Mouse (Mus musculus): ENCODE measurements around the gene Wdr43. TPM values are rescaled to one million over a fixed set of nuclear protein-coding genes. Genes with fewer than 3 reads are reported as not detected.
"Not testable (repeated sequence)": the region's sequence is repeated elsewhere in the genome, so short reads cannot be mapped to it uniquely, and the experiment has no call there.

Wdr43 gene
- polyA plus RNA-seq, 1 experiment from 2014 or later = 57.0 TPM

- Histone ChIP-seq H3K9me3 (ENCODE audit: control insufficient read depth, low read length) (no peaks in the 10 kb centered on the region), H3K4me1 (ENCODE audit: control insufficient read depth, insufficient read depth, low read length) (no peaks in the 10 kb centered on the region), H3K9ac (replicated peaks; ENCODE audit: low read length) (no peak overlapping the region), H3K27ac (replicated peaks; ENCODE audit: low read depth, low read length) (no peak overlapping the region), H3K27me3 (ENCODE audit: control insufficient read depth, insufficient read depth, low read length) (no peaks in the 10 kb centered on the region), H3K4me2 (ENCODE audit: low read length) (no peak overlapping the region), H3K36me3 (ENCODE audit: control insufficient read depth, insufficient read depth, low read length) (peaks cover 73% of the 10 kb centered on the region), H3K4me3 (replicated peaks; ENCODE audit: low read depth, low read length) (no peak overlapping the region)
- DNase-seq (no peak), ATAC-seq (ENCODE audit: low FRiP score, low TSS enrichment) (no peak)
- 91% methylated on average over 10 of the region's 10 CpGs for WGBS
Measured at GRCm38 (mm10) chr17:71631806-71632205, 16.1 kb downstream of the Wdr43 start.

- Histone ChIP-seq H3K9me3 (ENCODE audit: control insufficient read depth, low read length) (no peaks in the 10 kb centered on the region), H3K4me3 (replicated peaks; ENCODE audit: low read depth, low read length) (no peak overlapping the region), H3K4me1 (ENCODE audit: control insufficient read depth, insufficient read depth, low read length) (no peaks in the 10 kb centered on the region), H3K27me3 (ENCODE audit: control insufficient read depth, insufficient read depth, low read length) (no peaks in the 10 kb centered on the region), H3K4me2 (ENCODE audit: low read length) (no peak overlapping the region), H3K27ac (replicated peaks; ENCODE audit: low read depth, low read length) (no peak overlapping the region), H3K36me3 (ENCODE audit: control insufficient read depth, insufficient read depth, low read length) (peaks cover 71% of the 10 kb centered on the region), H3K9ac (replicated peaks; ENCODE audit: low read length) (no peak overlapping the region)
- WGBS = 85% methylated on average over 8 of the region's 8 CpGs
- ATAC-seq (ENCODE audit: low FRiP score, low TSS enrichment) (no peak), DNase-seq (no peak)
Measured at GRCm38 (mm10) chr17:71633350-71633749, 17.7 kb downstream of the Wdr43 start.

- H3K4me1 ChIP-seq (ENCODE audit: control insufficient read depth, insufficient read depth, low read length) = no peaks in the 10 kb centered on the region
- H3K9ac ChIP-seq (replicated peaks; ENCODE audit: low read length) = no peak overlapping the region
- H3K4me3 ChIP-seq (replicated peaks; ENCODE audit: low read depth, low read length) = no peak overlapping the region
- no peak for ATAC-seq (ENCODE audit: low FRiP score, low TSS enrichment)
- H3K27me3 ChIP-seq (ENCODE audit: control insufficient read depth, insufficient read depth, low read length) = no peaks in the 10 kb centered on the region
- peaks cover 82% of the 10 kb centered on the region for H3K36me3 ChIP-seq (ENCODE audit: control insufficient read depth, insufficient read depth, low read length)
- WGBS = 94% methylated on average over 8 of the region's 8 CpGs
- DNase-seq = no peak
- H3K27ac ChIP-seq (replicated peaks; ENCODE audit: low read depth, low read length) = no peak overlapping the region
- no peaks in the 10 kb centered on the region for H3K9me3 ChIP-seq (ENCODE audit: control insufficient read depth, low read length)
- no peak overlapping the region for H3K4me2 ChIP-seq (ENCODE audit: low read length)
Measured at GRCm38 (mm10) chr17:71636786-71637185, 21.1 kb downstream of the Wdr43 start.

- no peaks in the 10 kb centered on the region for H3K27me3 ChIP-seq (ENCODE audit: control insufficient read depth, insufficient read depth, low read length)
- H3K27ac ChIP-seq (replicated peaks; ENCODE audit: low read depth, low read length) = no peak overlapping the region
- H3K4me3 ChIP-seq (replicated peaks; ENCODE audit: low read depth, low read length) = no peak overlapping the region
- DNase-seq (no peak), ATAC-seq (ENCODE audit: low FRiP score, low TSS enrichment) (no peak)
- H3K4me2 ChIP-seq (ENCODE audit: low read length) = no peak overlapping the region
- H3K4me1 ChIP-seq (ENCODE audit: control insufficient read depth, insufficient read depth, low read length) = no peaks in the 10 kb centered on the region
- WGBS = 92% methylated on average over 4 of the region's 4 CpGs
- no peak overlapping the region for H3K9ac ChIP-seq (replicated peaks; ENCODE audit: low read length)
- no peaks in the 10 kb centered on the region for H3K9me3 ChIP-seq (ENCODE audit: control insufficient read depth, low read length)
- H3K36me3 ChIP-seq (ENCODE audit: control insufficient read depth, insufficient read depth, low read length) = peaks cover 86% of the 10 kb centered on the region
Measured at GRCm38 (mm10) chr17:71637750-71638265, 22.1 kb downstream of the Wdr43 start.

GRCm38 (mm10) chr17:71639056-71639455 lies 23.4 kb downstream of the Wdr43 start:
- H3K36me3 ChIP-seq (ENCODE audit: control insufficient read depth, insufficient read depth, low read length) = peaks cover 82% of the 10 kb centered on the region
- not testable (repeated sequence) for H3K4me1 ChIP-seq (ENCODE audit: control insufficient read depth, insufficient read depth, low read length); H3K27ac ChIP-seq (replicated peaks; ENCODE audit: low read depth, low read length); H3K9ac ChIP-seq (replicated peaks; ENCODE audit: low read length); DNase-seq; ATAC-seq (ENCODE audit: low FRiP score, low TSS enrichment); H3K4me2 ChIP-seq (ENCODE audit: low read length); H3K27me3 ChIP-seq (ENCODE audit: control insufficient read depth, insufficient read depth, low read length); H3K9me3 ChIP-seq (ENCODE audit: control insufficient read depth, low read length); H3K4me3 ChIP-seq (replicated peaks; ENCODE audit: low read depth, low read length)
- WGBS = 91% methylated on average over 5 of the region's 5 CpGs

- Histone ChIP-seq H3K4me2 (ENCODE audit: low read length) (no peak overlapping the region), H3K27ac (replicated peaks; ENCODE audit: low read depth, low read length) (no peak overlapping the region), H3K27me3 (ENCODE audit: control insufficient read depth, insufficient read depth, low read length) (no peaks in the 10 kb centered on the region), H3K4me1 (ENCODE audit: control insufficient read depth, insufficient read depth, low read length) (no peaks in the 10 kb centered on the region), H3K9me3 (ENCODE audit: control insufficient read depth, low read length) (no peaks in the 10 kb centered on the region), H3K4me3 (replicated peaks; ENCODE audit: low read depth, low read length) (no peak overlapping the region), H3K9ac (replicated peaks; ENCODE audit: low read length) (no peak overlapping the region), H3K36me3 (ENCODE audit: control insufficient read depth, insufficient read depth, low read length) (peaks cover 79% of the 10 kb centered on the region)
- WGBS = 92% methylated on average over 9 of the region's 9 CpGs
- ATAC-seq (ENCODE audit: low FRiP score, low TSS enrichment) (no peak), DNase-seq (no peak)
Measured at GRCm38 (mm10) chr17:71640421-71641085, 24.9 kb downstream of the Wdr43 start.

GRCm38 (mm10) chr17:71642190-71642589 lies 26.5 kb downstream of the Wdr43 start:
- H3K36me3 ChIP-seq (ENCODE audit: control insufficient read depth, insufficient read depth, low read length) = peaks cover 69% of the 10 kb centered on the region
- WGBS = 89% methylated on average over 3 of the region's 3 CpGs
- no peak for ATAC-seq (ENCODE audit: low FRiP score, low TSS enrichment)

GRCm38 (mm10) chr17:71650011-71650410 lies 34.3 kb downstream of the Wdr43 start:
- Histone ChIP-seq H3K36me3 (ENCODE audit: control insufficient read depth, insufficient read depth, low read length) (peaks cover 64% of the 10 kb centered on the region), H3K4me1 (ENCODE audit: control insufficient read depth, insufficient read depth, low read length) (no peaks in the 10 kb centered on the region), H3K9me3 (ENCODE audit: control insufficient read depth, low read length) (no peaks in the 10 kb centered on the region), H3K27me3 (ENCODE audit: control insufficient read depth, insufficient read depth, low read length) (no peaks in the 10 kb centered on the region), H3K9ac (replicated peaks; ENCODE audit: low read length) (no peak overlapping the region), H3K4me2 (ENCODE audit: low read length) (no peak overlapping the region), H3K27ac (replicated peaks; ENCODE audit: low read depth, low read length) (no peak overlapping the region), H3K4me3 (replicated peaks; ENCODE audit: low read depth, low read length) (no peak overlapping the region)
- DNase-seq = no peak
- WGBS = 94% methylated on average over 9 of the region's 9 CpGs
- no peak for ATAC-seq (ENCODE audit: low FRiP score, low TSS enrichment)

More at GRCm38 (mm10) chr17:71642190-71642589, 26.5 kb downstream of the Wdr43 start:
- no peak for DNase-seq
- no peaks in the 10 kb centered on the region for H3K9me3 ChIP-seq (ENCODE audit: control insufficient read depth, low read length)
- no peaks in the 10 kb centered on the region for H3K27me3 ChIP-seq (ENCODE audit: control insufficient read depth, insufficient read depth, low read length)
- H3K4me3 ChIP-seq (replicated peaks; ENCODE audit: low read depth, low read length) = no peak overlapping the region
- H3K4me2 ChIP-seq (ENCODE audit: low read length) = no peak overlapping the region
- no peaks in the 10 kb centered on the region for H3K4me1 ChIP-seq (ENCODE audit: control insufficient read depth, insufficient read depth, low read length)
- no peak overlapping the region for H3K27ac ChIP-seq (replicated peaks; ENCODE audit: low read depth, low read length)
- no peak overlapping the region for H3K9ac ChIP-seq (replicated peaks; ENCODE audit: low read length)

GRCm38 (mm10) chr17:71652495-71652894 lies 36.8 kb downstream of the Wdr43 start:
- H3K9ac ChIP-seq (replicated peaks; ENCODE audit: low read length) = no peak overlapping the region
- ATAC-seq (ENCODE audit: low FRiP score, low TSS enrichment) (no peak), DNase-seq (no peak)
- H3K4me3 ChIP-seq (replicated peaks; ENCODE audit: low read depth, low read length) = no peak overlapping the region
- H3K9me3 ChIP-seq (ENCODE audit: control insufficient read depth, low read length) = no peaks in the 10 kb centered on the region
- H3K4me1 ChIP-seq (ENCODE audit: control insufficient read depth, insufficient read depth, low read length) = no peaks in the 10 kb centered on the region
- peaks cover 70% of the 10 kb centered on the region for H3K36me3 ChIP-seq (ENCODE audit: control insufficient read depth, insufficient read depth, low read length)
- no peak overlapping the region for H3K27ac ChIP-seq (replicated peaks; ENCODE audit: low read depth, low read length)
- no peaks in the 10 kb centered on the region for H3K27me3 ChIP-seq (ENCODE audit: control insufficient read depth, insufficient read depth, low read length)
- H3K4me2 ChIP-seq (ENCODE audit: low read length) = no peak overlapping the region
- WGBS = 90% methylated on average over 2 of the region's 2 CpGs

Measured in midbrain, embryonic 14.5 days (tissue).